Mouse (Mus musculus) frontal cortex, postnatal 10 days (tissue): ENCODE measurements around the gene Pdcd7.

Experiments
- DNase-seq, 2 experiments: peaks; one replicate each; pipeline ENCODE4 v3.0.0; 2022; ENCODE audit warnings: low spot score in 2 of 2, mixed read lengths in 1 of 2

Gene Pdcd7

DNA sequence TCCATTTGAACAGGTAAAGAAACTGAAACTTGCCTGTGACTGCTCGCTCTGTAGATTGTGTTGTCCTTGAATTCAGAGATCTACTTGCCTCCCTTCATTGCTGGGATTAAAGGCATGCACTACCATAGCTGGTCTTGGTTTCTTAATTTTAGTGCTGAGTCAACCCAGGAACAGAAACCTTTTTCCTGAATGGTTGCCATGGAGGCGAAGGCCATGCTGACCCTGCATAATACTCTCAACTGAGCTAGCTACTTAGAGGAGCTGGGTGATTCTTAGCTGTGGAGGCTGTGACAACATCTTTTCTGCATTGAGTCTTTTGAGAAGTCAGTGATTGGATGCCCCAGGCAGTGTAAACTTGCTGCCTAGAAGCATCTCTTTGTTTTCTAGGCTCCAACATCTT, 11.1 kb downstream of the Pdcd7 start:
- no peak for DNase-seq

DNA sequence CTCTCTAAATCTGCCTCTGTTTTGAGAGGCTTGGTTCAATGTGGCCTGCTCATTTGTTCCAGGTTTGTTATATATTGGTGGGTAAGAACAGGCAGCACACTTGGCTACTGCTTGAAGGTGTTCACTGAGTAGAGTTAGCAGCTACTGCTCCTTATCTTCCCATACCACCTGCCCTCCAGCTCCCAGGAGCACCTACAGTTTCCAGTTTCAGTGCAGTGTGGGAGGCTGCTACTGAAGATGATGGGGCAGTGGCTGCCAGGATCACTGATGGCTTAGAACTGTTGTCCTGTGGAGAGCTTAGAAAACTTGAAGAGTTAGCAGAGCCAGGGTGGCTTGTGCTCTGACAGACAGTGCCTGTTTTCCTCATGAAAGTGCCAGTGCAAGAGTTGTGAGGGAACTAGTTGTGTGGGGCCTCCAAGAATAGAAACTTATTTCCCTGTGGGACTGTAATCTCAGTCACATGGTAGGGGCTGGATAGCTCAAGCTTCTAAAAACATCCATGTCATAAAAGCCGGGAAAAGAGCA, 13.1 kb downstream of the Pdcd7 start:
- no peak for DNase-seq

DNA sequence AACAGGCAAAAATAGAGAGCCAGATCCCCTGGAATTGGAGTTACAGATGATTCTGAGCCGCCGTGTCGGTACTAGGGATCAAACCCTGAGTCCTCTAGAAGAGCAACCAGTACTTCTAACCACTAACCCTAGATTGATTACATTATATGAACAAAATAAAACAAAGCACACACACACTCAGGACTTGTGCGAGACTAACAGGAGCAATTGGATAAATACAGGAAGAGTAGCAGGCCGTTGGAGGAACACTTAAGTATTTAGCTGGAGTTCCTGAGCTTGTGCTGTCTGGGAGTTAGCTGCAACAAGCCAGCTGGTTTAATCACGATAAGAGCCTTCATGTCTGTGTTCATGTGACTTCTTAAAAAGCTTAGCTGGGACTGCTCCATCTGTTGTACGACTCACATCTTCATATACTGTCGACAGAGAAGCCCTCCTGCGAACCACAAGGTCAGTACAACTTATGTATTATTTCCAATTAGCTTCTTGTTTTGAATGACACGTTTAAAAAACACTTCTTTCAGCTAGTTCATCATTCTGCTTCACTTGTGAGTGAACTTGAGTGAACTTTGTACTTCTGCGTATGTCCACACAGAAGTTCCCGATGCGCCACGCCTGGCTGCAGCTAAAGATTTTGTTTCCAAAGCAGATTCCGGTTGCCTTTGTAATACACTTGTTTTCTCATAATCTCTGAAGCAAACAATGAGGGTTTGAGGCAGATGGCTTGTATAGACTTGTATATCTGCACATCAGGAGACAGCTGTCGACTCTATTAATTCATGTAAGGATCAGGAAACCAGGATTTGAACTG, 14.9 kb downstream of the Pdcd7 start, which contains the start of gene Ubap1l:
Ubap1l (plus strand) TSS at position 401 of the 808 bp plus-strand sequence.
- no peak for DNase-seq

DNA sequence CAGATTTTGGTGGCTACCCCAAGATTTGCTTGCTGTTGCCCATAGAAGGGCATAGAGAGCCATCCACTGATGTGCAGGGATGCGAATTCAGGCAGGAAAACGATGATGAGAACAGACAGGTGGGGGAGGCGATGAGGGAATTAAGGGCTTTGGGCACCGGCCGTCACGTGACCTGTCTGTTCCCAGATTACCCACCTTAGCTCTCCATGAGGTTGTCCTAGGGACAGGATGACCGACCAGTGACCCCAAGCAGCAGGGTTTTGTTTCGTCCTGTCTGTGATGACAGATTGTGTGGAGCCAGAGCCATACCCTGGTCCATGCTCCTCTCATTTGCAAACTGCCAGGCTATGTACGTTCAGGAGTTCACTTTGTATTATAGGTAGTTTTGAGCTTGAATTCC, 17.8 kb downstream of the Pdcd7 start:
- no peak for DNase-seq

DNA sequence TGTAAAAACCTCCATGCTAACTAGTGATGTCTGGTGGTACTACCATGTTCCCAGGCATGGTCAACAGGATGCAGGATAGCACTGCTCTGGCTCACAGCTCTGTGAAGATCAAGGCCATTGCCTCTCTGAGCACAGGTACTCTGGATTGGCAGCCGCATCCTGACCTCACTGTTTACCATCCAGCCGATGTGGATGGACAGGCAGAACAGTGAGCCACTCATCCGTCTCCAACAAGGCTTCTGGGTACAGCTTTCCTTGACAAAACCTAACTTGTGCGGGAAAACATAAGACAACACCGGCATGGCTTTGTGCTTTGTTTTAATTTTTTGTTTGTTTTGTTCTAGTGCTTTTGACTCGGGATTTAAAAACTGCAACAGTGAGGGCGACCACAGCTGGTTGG, 19.8 kb downstream of the Pdcd7 start:
- DNase-seq, result no peak

DNA sequence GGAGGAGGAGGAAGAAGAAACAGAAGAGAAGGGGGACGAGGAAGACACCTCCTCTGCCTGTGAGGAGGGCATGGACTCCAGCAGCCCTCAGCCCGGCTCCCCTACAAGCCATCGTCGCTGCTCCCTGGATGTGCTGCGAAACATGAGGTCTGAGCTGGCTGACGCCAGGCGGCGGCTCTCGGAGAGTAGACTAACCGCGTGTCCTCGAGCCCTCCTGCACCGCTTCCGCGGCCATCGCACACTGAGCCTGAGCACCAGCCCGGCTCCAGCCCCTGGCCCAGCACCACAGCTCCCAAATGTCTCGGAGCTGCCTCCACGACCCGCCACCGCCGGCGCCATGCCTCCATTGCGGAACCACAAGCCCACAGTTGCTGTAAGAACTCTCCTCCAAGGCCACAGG, 25.9 kb downstream of the Pdcd7 start:
- DNase-seq, result no peak

DNA sequence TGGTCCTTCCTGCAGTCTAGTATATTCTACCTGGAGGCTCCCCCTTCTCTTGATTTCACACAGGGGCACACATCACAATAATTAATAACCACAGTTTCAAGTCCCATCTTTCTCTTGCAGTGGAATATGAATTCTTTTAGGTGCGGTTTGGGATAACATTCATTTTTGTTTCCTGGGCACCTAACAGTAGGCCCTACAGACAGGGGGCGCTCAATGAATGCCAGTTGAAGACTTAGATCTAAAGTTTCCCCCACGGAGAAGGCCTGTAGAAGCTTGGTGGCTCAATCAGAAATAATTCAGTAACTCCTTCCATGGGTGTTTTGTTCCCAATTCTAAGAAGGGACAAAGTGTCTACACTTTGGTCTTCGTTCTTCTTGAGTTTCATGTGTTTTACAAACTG, 26.5 kb downstream of the Pdcd7 start:
- DNase-seq, result no peak

DNA sequence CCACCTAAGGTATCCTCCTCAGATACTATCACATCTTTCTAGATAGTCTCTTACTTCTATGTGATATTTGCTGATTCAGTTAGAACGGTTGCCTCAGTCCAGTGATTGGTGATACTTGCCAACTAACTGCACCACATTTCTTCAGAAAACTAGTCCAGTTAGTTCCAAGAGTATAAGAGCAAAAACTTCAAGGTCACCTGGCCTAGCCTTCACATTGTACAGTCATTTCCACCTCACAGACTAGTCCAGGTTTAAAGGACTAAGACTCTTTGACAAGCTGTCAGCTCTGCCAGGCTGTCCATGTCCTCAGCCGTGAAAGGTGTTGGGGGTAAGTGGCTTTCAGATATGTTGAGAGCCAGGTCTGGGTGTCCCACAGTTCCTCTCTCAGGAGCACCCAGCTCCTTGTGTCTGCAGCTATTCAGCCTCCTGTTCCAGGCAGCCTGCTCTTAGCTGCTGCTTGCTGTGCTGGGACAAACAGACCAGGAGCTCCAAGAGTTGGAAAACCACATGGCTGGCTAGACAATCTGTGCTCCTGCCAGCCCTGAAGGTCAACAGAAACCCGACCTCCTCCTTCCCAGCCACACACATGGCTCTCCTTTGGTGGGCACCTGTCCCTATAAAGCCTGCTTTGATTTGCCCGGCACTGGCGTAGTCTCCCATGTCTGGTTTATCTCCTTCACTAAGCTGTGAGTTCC, 28.7 kb downstream of the Pdcd7 start:
- no peak for DNase-seq

DNA sequence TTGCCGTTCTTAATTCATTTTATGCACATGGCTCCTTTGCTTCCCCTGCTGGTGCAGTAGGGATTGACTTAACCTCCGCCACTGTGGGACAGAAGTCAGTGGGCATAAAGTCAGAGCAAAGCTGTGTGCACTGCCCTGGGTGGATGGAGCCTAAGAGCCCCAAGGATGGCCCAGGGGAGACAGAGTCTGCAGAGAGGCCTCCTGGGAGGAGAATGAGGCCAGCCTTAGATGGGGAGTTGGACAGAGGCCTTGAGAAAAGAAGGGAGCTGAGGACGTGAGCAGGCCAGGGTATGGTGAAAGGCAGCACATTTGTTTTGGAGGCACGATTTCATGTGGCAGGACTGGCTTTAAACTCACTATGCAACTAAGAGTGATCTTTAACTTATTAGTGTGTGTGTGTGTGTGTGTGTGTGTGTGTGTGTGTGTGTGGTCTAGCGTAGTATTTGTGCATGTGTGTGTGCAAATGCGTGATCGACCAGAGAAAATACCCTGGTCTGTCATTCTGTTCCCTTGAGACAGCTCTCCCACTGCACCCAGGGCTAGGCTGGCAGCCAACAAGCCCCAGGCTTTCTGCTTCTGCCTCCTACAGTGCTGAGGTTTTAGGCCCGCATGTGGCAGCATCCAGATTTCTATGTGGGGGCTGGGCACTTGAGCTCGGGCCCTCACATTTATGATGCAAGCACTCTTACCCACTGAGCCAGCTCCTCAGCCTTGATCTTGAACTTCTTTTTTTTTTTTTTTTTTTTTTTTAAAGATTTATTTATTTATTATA, 29.4 kb downstream of the Pdcd7 start:
- DNase-seq, result peak; percentile 32 to 55

DNA sequence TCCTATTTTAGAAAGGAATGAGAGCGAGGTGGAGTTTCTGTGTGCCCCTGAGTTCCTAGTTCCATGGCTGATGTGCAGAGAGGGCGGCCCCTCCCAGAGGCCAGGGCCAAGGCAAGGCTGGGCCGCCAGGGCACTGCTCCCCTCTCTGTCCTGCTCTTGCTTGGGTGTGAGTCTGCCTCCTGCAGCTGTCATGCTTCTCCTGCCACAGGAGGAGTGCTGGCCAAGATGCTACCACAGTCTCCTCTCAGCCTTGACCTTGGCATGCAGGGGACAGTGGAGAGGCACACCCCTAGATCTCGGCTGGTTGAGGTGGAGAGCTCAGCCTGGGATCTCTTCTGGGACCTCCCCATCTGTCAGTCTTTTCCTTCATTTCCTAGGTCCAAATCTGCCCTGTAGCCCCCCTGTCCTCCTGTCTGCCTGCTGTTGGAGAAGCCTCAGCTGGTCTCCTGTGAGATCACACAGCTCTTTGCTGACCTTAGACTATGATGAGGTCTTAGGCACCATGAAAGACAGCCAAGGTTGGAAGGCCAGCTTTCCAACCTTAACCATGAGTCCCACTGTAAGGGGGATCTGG, 35.2 kb downstream of the Pdcd7 start:
- no peak for DNase-seq

DNA sequence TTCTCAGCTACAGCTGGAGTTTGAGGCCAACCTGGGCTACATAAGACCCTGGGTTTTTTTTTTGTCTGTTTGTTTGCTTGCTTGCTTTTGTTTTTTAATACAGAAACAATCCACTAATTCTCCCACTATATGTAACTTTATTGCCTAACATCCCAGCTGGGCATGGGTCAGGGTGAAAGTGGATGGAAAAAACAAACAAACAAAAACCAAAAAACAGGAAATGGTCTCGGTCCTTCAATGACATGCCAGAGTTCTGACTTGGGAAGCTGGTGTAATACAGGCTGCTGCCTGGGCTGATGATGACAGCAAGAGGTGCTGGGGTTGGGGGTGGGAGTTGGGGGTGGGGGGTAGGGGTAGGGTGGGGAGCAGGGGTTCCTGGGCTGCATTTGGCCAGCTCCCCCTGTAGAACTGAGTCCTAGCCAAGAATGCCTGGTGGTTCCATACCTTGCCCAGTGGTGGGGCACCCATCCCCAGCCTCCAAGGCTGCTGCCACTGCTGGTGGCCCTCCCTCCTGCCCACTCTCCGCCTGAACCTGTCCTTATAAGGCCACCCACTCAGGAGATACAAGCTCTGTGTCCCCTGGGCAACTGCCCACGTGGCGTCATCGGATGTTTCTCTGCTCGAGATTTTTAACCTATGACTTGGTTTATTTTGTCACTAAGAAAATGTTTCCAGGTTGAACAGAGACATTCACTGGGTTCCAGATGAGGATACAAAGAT, 36.3 kb downstream of the Pdcd7 start:
- no peak for DNase-seq

DNA sequence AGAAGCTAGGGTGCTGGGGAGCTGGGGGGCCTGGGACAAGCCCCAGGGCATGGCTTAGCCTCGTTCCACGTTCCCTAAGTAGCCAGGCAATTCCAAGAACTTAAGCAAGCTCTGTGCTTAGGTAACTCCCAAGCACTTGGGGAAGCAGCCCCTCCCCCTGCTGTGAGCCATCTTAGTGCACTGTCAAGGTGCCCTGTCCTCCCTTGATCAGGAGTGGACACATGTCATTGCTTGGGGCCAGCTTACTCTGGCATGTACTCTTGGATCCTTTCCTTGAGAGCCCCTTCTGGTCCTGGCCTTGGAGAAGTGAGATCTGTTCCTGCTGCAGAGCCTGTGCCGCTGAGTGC, 36.8 kb downstream of the Pdcd7 start:
- no peak for DNase-seq

DNA sequence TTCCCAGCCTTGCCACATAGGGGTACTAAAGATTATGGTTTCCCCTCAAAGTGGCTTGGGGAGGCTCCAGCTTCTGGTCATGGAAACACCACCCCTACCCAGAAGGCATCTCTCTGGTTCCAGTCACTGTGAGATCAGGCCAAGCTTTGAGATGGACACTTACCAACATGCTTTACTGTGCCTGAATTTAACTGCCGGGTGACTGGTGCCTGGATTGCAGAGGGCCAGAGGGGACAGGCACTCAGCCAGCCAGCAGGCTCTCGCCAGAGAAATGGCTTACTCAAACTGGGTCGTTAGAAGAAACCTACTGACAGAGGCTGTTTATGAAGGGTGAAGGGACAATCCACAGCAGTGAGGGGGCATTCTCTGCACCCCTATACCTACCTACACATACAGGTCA, 38.4 kb downstream of the Pdcd7 start:
- DNase-seq, result no peak

DNA sequence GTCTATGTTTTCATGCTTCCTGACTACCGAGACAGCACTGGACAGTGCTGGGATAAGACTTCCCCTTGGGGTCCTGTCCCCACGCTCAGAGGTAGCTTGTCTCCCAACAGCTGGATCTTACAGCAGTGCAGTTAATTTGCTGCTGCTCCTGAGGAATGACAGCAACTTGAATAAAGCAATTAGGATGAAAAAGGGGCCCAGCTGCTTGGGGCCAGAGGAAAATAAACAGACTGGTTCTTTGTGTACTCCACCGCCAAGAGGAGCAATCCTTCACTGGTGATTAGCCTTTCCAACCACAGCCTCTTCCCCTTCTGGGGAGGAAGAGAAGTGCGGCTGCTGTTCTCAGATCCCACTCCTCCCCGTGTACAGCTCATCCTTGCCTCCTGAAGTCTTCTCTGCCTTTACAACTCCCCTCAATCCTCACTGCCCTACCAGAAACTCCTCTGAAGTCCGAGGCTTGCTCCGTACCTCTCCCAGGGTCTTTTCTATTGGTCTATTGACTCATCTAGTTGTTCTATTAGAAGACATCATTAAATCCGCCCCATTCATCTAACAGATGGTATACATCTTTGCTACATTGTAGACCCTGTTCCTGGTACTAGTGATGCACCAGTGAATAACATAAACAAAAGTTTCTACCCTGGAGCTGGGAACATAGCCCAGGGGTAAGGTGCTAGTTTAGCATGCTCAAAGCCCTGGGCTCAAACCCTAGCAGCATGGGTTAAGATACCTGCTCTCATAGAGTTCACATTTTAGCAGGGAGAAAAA, 40.7 kb downstream of the Pdcd7 start:
- no peak for DNase-seq

DNA sequence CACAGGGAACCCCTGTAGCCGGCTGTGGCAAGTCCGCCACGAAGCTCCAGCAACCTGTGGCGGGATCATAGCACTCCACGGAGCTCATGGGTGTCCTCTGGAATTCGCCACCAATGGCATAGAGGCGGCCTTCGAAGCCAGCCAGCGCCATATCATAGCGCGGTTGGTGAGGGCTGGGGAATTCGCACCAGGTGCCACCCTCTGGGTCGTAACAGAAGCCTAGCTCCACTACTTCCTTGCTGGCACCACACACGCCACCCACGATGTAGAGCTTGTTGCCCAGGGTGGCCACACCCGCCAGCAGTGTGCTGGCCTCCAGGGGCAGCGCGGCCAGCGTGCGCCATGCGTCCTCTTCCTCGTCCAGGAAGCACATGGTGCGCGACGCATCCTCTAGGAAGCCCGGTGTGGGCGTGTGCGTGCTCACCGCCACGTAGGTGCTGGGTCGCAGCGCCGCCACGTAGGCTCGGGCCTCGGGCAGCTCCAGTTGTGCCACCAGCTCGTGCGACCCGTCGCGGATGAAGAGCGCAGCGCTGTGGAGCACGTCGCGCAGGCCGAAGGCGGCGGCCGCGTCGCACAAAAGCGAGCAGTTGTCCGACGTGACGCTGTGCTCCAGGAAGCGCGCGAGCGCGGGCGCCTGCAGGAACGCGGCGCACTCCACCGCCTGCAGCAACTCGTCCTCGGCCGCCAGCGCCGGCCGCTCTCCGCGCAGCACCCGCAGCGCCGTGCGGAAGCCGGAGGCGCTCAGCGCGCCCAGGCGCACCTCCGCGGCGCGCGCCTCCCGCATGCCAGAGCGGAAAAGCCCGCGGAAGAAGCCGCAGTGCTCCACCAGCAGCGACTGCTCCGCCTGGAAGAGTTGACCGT, 45.1 kb downstream of the Pdcd7 start:
- no peak for DNase-seq

DNA sequence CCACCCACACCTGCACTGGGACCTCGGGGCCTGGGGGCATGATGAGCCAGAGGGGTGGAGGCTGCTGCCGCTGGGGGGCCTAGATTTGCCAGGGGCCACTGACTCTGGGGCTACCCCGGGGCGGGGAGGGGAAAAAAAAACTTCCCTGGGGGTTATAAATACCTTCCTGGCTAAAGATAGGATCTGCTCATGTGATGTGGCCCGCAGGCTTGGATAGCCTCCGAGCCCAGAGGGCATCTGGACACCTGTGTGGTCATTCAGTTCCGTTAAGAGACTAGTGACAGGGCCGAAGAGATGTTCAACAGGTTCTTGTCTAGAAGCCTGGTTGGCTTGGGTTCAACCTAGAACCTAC, 45.7 kb downstream of the Pdcd7 start, which contains the start of gene Kbtbd13:
Kbtbd13 (minus strand) TSS at position 40 of the 352 bp plus-strand sequence.
- no peak for DNase-seq

DNA sequence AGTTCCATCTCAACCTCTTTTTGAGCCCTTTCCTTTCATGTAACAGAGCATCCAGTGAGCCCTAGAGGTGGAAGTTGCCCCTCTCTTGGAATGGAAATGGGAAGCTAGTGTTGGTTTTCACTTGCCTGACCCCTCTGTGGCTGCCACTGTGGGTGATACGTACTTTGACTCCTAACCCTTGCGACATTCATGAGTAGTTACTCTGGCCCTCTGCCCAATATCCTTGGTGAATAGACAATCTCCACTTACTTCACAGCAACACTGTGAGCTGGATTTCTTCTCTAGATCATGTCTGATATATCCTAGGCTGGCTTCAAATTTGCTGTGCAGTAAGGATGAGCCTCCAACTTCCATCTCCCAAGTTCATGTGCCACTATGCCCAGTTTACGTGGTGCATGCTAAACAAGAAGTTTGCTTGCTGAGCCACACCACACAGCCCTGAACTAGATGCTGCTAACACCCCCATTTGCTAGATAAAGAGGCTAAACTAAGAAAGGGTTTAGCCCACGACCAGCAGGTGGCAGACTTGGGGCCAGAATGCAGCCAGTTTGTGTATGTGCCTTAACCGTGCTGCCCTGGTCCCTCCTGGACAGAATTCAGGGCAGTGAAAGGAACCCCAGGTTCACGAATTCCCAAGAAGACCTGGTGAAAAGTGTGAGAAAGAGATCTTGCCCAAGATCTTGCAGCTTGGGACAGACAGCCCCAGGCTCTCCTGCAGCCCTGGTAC, 46.9 kb downstream of the Pdcd7 start:
- DNase-seq, result peak in 1 of 2 experiments; percentile 34

DNA sequence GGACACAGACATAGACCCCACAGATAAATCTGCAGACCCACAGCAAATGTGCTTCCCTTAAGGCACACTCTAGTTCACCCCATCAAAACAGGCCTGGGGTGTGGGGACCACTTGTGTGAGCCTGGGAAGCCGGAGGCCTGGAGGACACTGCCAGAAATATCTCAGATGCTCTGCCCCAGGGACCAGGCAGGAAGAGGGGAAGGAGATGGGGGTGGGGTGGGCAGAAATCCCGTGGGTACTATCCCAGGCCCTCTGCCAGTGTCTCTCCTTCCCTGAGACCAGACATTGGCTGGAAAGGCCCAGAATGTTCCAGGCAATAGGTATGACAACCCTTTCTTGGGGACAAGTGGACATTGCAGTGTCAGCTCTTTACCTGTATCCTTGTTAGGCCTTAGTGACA, 47.7 kb downstream of the Pdcd7 start:
- no peak for DNase-seq

DNA sequence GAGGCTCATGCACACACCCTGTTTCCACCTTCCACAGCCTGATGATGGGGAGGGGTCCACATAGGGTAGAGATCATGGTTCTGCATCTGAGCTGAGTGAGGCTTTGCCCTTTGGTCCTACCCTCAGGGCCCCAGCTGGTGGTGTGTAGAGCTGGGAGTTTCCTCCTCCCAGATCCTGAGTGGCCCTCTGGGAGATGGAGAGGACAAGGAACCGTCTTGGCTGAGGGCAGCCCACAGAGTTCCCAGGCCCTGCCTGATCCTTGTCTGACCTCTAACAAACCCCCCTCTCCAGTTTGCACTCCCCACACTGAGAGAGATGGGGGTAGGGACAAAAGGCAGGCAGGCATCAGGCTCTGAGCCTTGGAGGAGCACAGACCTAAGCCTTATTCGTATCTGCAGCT, 48.5 kb downstream of the Pdcd7 start:
- DNase-seq, result no peak
